Mouse (Mus musculus) embryonic facial prominence, embryonic 15.5 days (tissue): ENCODE results near the gene Tmem238. TPM values are rescaled to one million over a fixed set of nuclear protein-coding genes. Genes with fewer than 3 reads are reported as not detected.

Experiments
- ATAC-seq: fragments of 200-750 bp; cut with Nextera tagmentation; 2 replicates; pipeline ENCODE4 v1.8.0; 2017; ENCODE audit warnings: low read depth, moderate TSS enrichment; ENCODE audit not compliant: insufficient number of reproducible peaks, low FRiP score, low TSS enrichment
- H3K27ac ChIP-seq: fragments of 300-500 bp; sonication (generic); replicated peaks from 2 replicates; pipeline ENCODE4 v1.5.1; 2015; ENCODE audit warnings: mild to moderate bottlenecking, inconsistent platforms
- H3K27me3 ChIP-seq: fragments of 300-500 bp; sonication (generic); 2 replicates; pipeline ENCODE4 v1.6.1; 2015; ENCODE audit warnings: inconsistent platforms
- H3K36me3 ChIP-seq: fragments of 300-500 bp; sonication (generic); 2 replicates; pipeline ENCODE4 v1.6.1; 2015; ENCODE audit warnings: mild to moderate bottlenecking, inconsistent platforms
- H3K4me1 ChIP-seq: fragments of 300-500 bp; sonication (generic); 2 replicates; pipeline ENCODE4 v1.6.1; 2015; ENCODE audit warnings: inconsistent platforms
- H3K4me2 ChIP-seq: fragments of 300-500 bp; sonication (generic); replicated peaks from 2 replicates; pipeline ENCODE4 v1.6.1; 2015; ENCODE audit warnings: mild to moderate bottlenecking, inconsistent platforms
- H3K4me3 ChIP-seq: fragments of 300-500 bp; sonication (generic); replicated peaks from 2 replicates; pipeline ENCODE4 v1.5.1; 2015; ENCODE audit warnings: mild to moderate bottlenecking, inconsistent platforms
- H3K9ac ChIP-seq: fragments of 300-500 bp; sonication (generic); 2 replicates; pipeline ENCODE4 v1.6.1; 2015; ENCODE audit warnings: inconsistent platforms
- H3K9me3 ChIP-seq: fragments of 300-500 bp; sonication (generic); replicated peaks from 2 replicates; pipeline ENCODE4 v1.6.1; 2016; ENCODE audit warnings: inconsistent platforms
- WGBS: fragments of 180-500 bp; shearing (Covaris S2); methylation state at CpG from one replicate; pipeline ENCODE4 v1.1.7; 2015; 5-methylcytosine and 5-hydroxymethylcytosine counted together
- polyA plus RNA-seq: library from polyadenylated mRNA; unstranded; fragments of >200 nt; fragmentation: Nextera tagmentation; extraction: Ambion mirVana; gene quantifications from 2 replicates; pipeline ENCODE4 v1.2.1, GENCODE M21; 2015

Gene Tmem238
- polyA plus RNA-seq, 1 experiment from 2014 or later = 11.4 TPM

GRCm38 (mm10) chr7:4742482-4742819 is 47.0 kb downstream of the Tmem238 start:
- Histone ChIP-seq H3K4me2 (no peak overlapping the region), H3K9ac (no peak overlapping the region), H3K36me3 (peaks cover 38% of the 10 kb centered on the region), H3K9me3 (no peaks in the 10 kb centered on the region), H3K4me1 (peaks cover 31% of the 10 kb centered on the region), H3K4me3 (no peak overlapping the region), H3K27ac (no peak overlapping the region), H3K27me3 (no peaks in the 10 kb centered on the region)
- ATAC-seq = no peak
- WGBS = 82% methylated on average over 6 of the region's 6 CpGs

GRCm38 (mm10) chr7:4741672-4742481 is 47.6 kb downstream of the Tmem238 start:
- peak overlapping the region; percentile 81; the same call in 1 of the 2 replicates for H3K4me3 ChIP-seq
- no peak overlapping the region for H3K27ac ChIP-seq
- ATAC-seq = no peak
- no peak overlapping the region for H3K9ac ChIP-seq
- peak overlapping the region; percentile 80 for H3K4me2 ChIP-seq
- WGBS = 77% methylated on average over 21 of the region's 21 CpGs
- H3K4me1 ChIP-seq = peaks cover 31% of the 10 kb centered on the region
- H3K36me3 ChIP-seq = peaks cover 38% of the 10 kb centered on the region
- no peaks in the 10 kb centered on the region for H3K9me3 ChIP-seq
- no peaks in the 10 kb centered on the region for H3K27me3 ChIP-seq

GRCm38 (mm10) chr7:4741151-4741550 is 48.3 kb downstream of the Tmem238 start:
- Histone ChIP-seq H3K4me1 (peaks cover 31% of the 10 kb centered on the region), H3K4me2 (peak overlapping the region; percentile 80), H3K36me3 (peaks cover 32% of the 10 kb centered on the region), H3K4me3 (peak overlapping the region; percentile 81), H3K27me3 (no peaks in the 10 kb centered on the region), H3K9ac (peak overlapping the region; percentile 80), H3K9me3 (no peaks in the 10 kb centered on the region), H3K27ac (peak overlapping the region; percentile 91)
- 9% methylated on average over 4 of the region's 4 CpGs for WGBS
- no peak for ATAC-seq

- H3K4me3 ChIP-seq = peak overlapping the region; percentile 81
- ATAC-seq = peak; percentile 26
- H3K9me3 ChIP-seq = no peaks in the 10 kb centered on the region
- H3K4me2 ChIP-seq = peak overlapping the region; percentile 80
- peaks cover 31% of the 10 kb centered on the region for H3K4me1 ChIP-seq
- 0% methylated on average over 14 of the region's 14 CpGs for WGBS
- peak overlapping the region; percentile 80 for H3K9ac ChIP-seq
- peak overlapping the region; percentile 91 for H3K27ac ChIP-seq
- no peaks in the 10 kb centered on the region for H3K27me3 ChIP-seq
- H3K36me3 ChIP-seq = peaks cover 24% of the 10 kb centered on the region; the same call in 1 of the 2 replicates
Observed at GRCm38 (mm10) chr7:4740309-4740727, 49.1 kb downstream of the Tmem238 start.

- no peaks in the 10 kb centered on the region for H3K27me3 ChIP-seq
- H3K27ac ChIP-seq = peak within 1 kb of the TSS; percentile 91
- ATAC-seq = peak; percentile 98
- peaks cover 20% of the 10 kb centered on the region; the same call in 1 of the 2 replicates for H3K36me3 ChIP-seq
- H3K9ac ChIP-seq = peak within 1 kb of the TSS; percentile 80
- H3K9me3 ChIP-seq = no peaks in the 10 kb centered on the region
- peak within 1 kb of the TSS; percentile 81 for H3K4me3 ChIP-seq
- under 1% methylated on average over 44 of the region's 44 CpGs for WGBS
- H3K4me2 ChIP-seq = peak within 1 kb of the TSS; percentile 80
- peaks cover 31% of the 10 kb centered on the region for H3K4me1 ChIP-seq
Observed at GRCm38 (mm10) chr7:4739544-4740275, 49.7 kb downstream of the Tmem238 start, which contains the start of gene Kmt5c. Gene Kmt5c (plus strand): TSS chr7:4740115.

- Histone ChIP-seq H3K9me3 (no peaks in the 10 kb centered on the region), H3K9ac (peak overlapping the region; percentile 26), H3K4me2 (peak overlapping the region; percentile 58), H3K36me3 (peaks cover 15% of the 10 kb centered on the region; the same call in 1 of the 2 replicates), H3K27ac (peak overlapping the region; percentile 88), H3K27me3 (no peaks in the 10 kb centered on the region), H3K4me3 (peak overlapping the region; percentile 81), H3K4me1 (peaks cover 31% of the 10 kb centered on the region)
- no peak for ATAC-seq
- 45% methylated on average over 10 of the region's 10 CpGs for WGBS
Observed at GRCm38 (mm10) chr7:4739041-4739543, 50.4 kb downstream of the Tmem238 start.

Other genes starting within 250 kb of the Tmem238 start
- gene Syt5, start 242.1 kb downstream of the Tmem238 start, polyA plus RNA-seq = 9.1 and 10.7 TPM in 2 replicates
- not detected in 2 replicates for gene Ptprh, start 185.6 kb downstream of the Tmem238 start, polyA plus RNA-seq
- 1.0 and 1.3 TPM in 2 replicates for gene Tmem86b, start 158.2 kb downstream of the Tmem238 start, polyA plus RNA-seq
- 9.8 and 10.3 TPM in 2 replicates for gene Ppp6r1, start 130.6 kb downstream of the Tmem238 start, polyA plus RNA-seq
- 80.6 and 87.7 TPM in 2 replicates for gene Hspbp1, start 104.6 kb downstream of the Tmem238 start, polyA plus RNA-seq
- 1.5 and 2.1 TPM in 2 replicates for gene Brsk1, start 99.1 kb downstream of the Tmem238 start, polyA plus RNA-seq
- 0.13 and 0.20 TPM in 2 replicates for gene Tmem150b, start 64.4 kb downstream of the Tmem238 start, polyA plus RNA-seq
- 57.9 and 58.2 TPM in 2 replicates for gene Kmt5c, start 49.5 kb downstream of the Tmem238 start, polyA plus RNA-seq
- 49.9 and 64.2 TPM in 2 replicates for gene Cox6b2, start 36.6 kb downstream of the Tmem238 start, polyA plus RNA-seq
- gene Fam71e2, start 18.4 kb downstream of the Tmem238 start, polyA plus RNA-seq = not detected in 2 replicates
- 0.36 and 0.37 TPM in 2 replicates for gene Il11, start 6.8 kb downstream of the Tmem238 start, polyA plus RNA-seq
- gene Tmem190, start 6.7 kb downstream of the Tmem238 start, polyA plus RNA-seq = 0.75 and 1.1 TPM in 2 replicates
- gene Rpl28, start 3.2 kb upstream of the Tmem238 start, polyA plus RNA-seq = 397 and 411 TPM in 2 replicates
- 348 and 351 TPM in 2 replicates for gene Ube2s, start 22.9 kb upstream of the Tmem238 start, polyA plus RNA-seq
- 0.43 and 0.99 TPM in 2 replicates for gene Shisa7, start 55.0 kb upstream of the Tmem238 start, polyA plus RNA-seq
- 11.3 and 13.1 TPM in 2 replicates for gene Isoc2b, start 80.6 kb upstream of the Tmem238 start, polyA plus RNA-seq
- 0.95 and 1.2 TPM in 2 replicates for gene Isoc2a, start 87.5 kb upstream of the Tmem238 start, polyA plus RNA-seq
- gene Gm36210, start 116.9 kb upstream of the Tmem238 start, polyA plus RNA-seq = not detected in 2 replicates
- 4.1 and 4.9 TPM in 2 replicates for gene Zfp628, start 125.6 kb upstream of the Tmem238 start, polyA plus RNA-seq
- gene Nat14, start 132.4 kb upstream of the Tmem238 start, polyA plus RNA-seq = 5.1 and 5.5 TPM in 2 replicates
- gene Ssc5d, start 136.1 kb upstream of the Tmem238 start, polyA plus RNA-seq = 4.7 and 5.5 TPM in 2 replicates
- gene Sbk2, start 174.8 kb upstream of the Tmem238 start, polyA plus RNA-seq = 0.32 and 1.1 TPM in 2 replicates
- 0.05 and 0.25 TPM in 2 replicates for gene Sbk3, start 181.5 kb upstream of the Tmem238 start, polyA plus RNA-seq
- gene Zfp579, start 206.5 kb upstream of the Tmem238 start, polyA plus RNA-seq = 32.8 and 35.0 TPM in 2 replicates
- 15.2 and 15.8 TPM in 2 replicates for gene Zfp524, start 224.8 kb upstream of the Tmem238 start, polyA plus RNA-seq
- gene Fiz1, start 225.0 kb upstream of the Tmem238 start, polyA plus RNA-seq = 43.9 and 46.2 TPM in 2 replicates
- 1.2 TPM in 1 of 2 replicates, not detected in the other for gene Gm44973, start 225.8 kb upstream of the Tmem238 start, polyA plus RNA-seq
- gene Zfp865, start 230.7 kb upstream of the Tmem238 start, polyA plus RNA-seq = 8.0 and 9.0 TPM in 2 replicates
- gene Ccdc106, start 230.9 kb upstream of the Tmem238 start, polyA plus RNA-seq = 35.4 and 37.8 TPM in 2 replicates
- gene 4632433K11Rik, start 244.5 kb upstream of the Tmem238 start, polyA plus RNA-seq = not detected in 2 replicates
- gene Zfp784, start 248.8 kb upstream of the Tmem238 start, polyA plus RNA-seq = 6.7 and 7.5 TPM in 2 replicates